Mouse (Mus musculus) forebrain, embryonic 15.5 days (tissue): ENCODE measurements at regions not wholly inside any gene's neighbourhood (a gene's known extent, or its start where the extent isn't known, plus 50 kb on each side); places are given as distances from the start of the nearest gene placed in this dataset.

Source experiments
- ATAC-seq: fragments of 200-750 bp; cut with Nextera tagmentation; replicated peaks from 2 replicates; pipeline ENCODE4 v1.8.0; 2017; ENCODE audit warnings: mild to moderate bottlenecking, moderate TSS enrichment, moderate library complexity
- H3K27ac ChIP-seq: fragments of 300-500 bp; sonication (generic); replicated peaks from 2 replicates; pipeline ENCODE4 v1.5.1; 2015; ENCODE audit warnings: mild to moderate bottlenecking, inconsistent platforms
- H3K27me3 ChIP-seq: fragments of 300-500 bp; sonication (generic); 2 replicates; pipeline ENCODE4 v1.6.1; 2015; ENCODE audit warnings: inconsistent platforms
- H3K36me3 ChIP-seq: fragments of 300-500 bp; sonication (generic); 2 replicates; pipeline ENCODE4 v1.6.1; 2015; ENCODE audit warnings: mild to moderate bottlenecking, inconsistent platforms
- H3K4me1 ChIP-seq: fragments of 300-500 bp; sonication (generic); 2 replicates; pipeline ENCODE4 v1.6.1; 2015; ENCODE audit warnings: inconsistent platforms
- H3K4me2 ChIP-seq: fragments of 300-500 bp; sonication (generic); replicated peaks from 2 replicates; pipeline ENCODE4 v1.6.1; 2015; ENCODE audit warnings: mild to moderate bottlenecking, inconsistent platforms
- H3K4me3 ChIP-seq: fragments of 300-500 bp; sonication (generic); 2 replicates; pipeline ENCODE4 v1.5.1; 2015; ENCODE audit warnings: mild to moderate bottlenecking, inconsistent platforms
- H3K9ac ChIP-seq: fragments of 300-500 bp; sonication (generic); replicated peaks from 2 replicates; pipeline ENCODE4 v1.6.1; 2015; ENCODE audit warnings: mild to moderate bottlenecking, inconsistent platforms
- H3K9me3 ChIP-seq: fragments of 300-500 bp; sonication (generic); 2 replicates; pipeline ENCODE4 v1.6.1; 2016; ENCODE audit warnings: inconsistent platforms
- WGBS: fragments of 180-500 bp; shearing (Covaris S2); methylation state at CpG from one replicate; pipeline ENCODE4 v1.1.7; 2015; ENCODE audit warnings: mixed read lengths; 5-methylcytosine and 5-hydroxymethylcytosine counted together

- no peak overlapping the region for H3K27ac ChIP-seq
- 68% methylated on average over 1 of the region's 1 CpGs for WGBS
- no peaks in the 10 kb centered on the region for H3K36me3 ChIP-seq
- no peak overlapping the region for H3K9ac ChIP-seq
- H3K9me3 ChIP-seq, result no peaks in the 10 kb centered on the region
- no peaks in the 10 kb centered on the region for H3K27me3 ChIP-seq
- ATAC-seq, result no peak
- no peaks in the 10 kb centered on the region for H3K4me1 ChIP-seq
- no peak overlapping the region for H3K4me3 ChIP-seq
- H3K4me2 ChIP-seq, result no peak overlapping the region
These were observed 642.5 kb upstream of the Adamts5 start for GRCm38 (mm10) chr16:86544121-86544520.

GRCm38 (mm10) chr16:86536479-86536878, 634.9 kb upstream of the Adamts5 start:
- no peaks in the 10 kb centered on the region for H3K27me3 ChIP-seq
- H3K4me2 ChIP-seq, result no peak overlapping the region
- no peaks in the 10 kb centered on the region for H3K36me3 ChIP-seq
- H3K4me3 ChIP-seq, result no peak overlapping the region
- H3K27ac ChIP-seq, result no peak overlapping the region
- ATAC-seq, result no peak
- no peaks in the 10 kb centered on the region for H3K4me1 ChIP-seq
- no peaks in the 10 kb centered on the region for H3K9me3 ChIP-seq
- WGBS, result 83% methylated on average over 5 of the region's 5 CpGs
- H3K9ac ChIP-seq, result no peak overlapping the region

DNA sequence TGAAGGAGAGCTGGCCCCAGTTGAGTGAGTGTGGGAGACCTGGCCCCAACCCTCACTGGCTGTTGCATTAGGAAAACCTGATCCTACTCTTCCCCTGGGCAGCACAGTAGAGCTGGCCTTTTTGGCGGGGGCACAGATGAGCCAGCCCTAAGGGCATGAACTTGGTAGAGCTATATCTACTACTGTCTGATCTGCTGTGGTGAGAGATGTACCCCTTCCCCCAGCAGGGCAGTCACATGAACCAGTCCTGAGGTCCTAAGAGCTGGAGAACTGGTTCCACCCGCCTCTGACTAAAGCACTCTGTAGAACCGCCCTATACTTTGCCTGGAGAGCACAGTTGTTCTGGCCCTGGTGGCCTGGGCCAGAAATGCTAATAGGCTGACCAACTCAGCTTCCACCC, 622.5 kb upstream of the Adamts5 start:
- H3K4me2 ChIP-seq, result no peak overlapping the region
- no peaks in the 10 kb centered on the region for H3K4me1 ChIP-seq
- H3K9me3 ChIP-seq, result no peaks in the 10 kb centered on the region
- no peak for ATAC-seq
- H3K4me3 ChIP-seq, result no peak overlapping the region
- H3K36me3 ChIP-seq, result no peaks in the 10 kb centered on the region
- no peak overlapping the region for H3K27ac ChIP-seq
- no peak overlapping the region for H3K9ac ChIP-seq
- WGBS, result 85% methylated on average over 3 of the region's 3 CpGs
- H3K27me3 ChIP-seq, result no peaks in the 10 kb centered on the region

- ATAC-seq, result no peak
These were observed 615.3 kb upstream of the Adamts5 start for GRCm38 (mm10) chr16:86516935-86517334.

GRCm38 (mm10) chr16:86516144-86516543, 614.5 kb upstream of the Adamts5 start:
- Histone ChIP-seq H3K36me3 (no peaks in the 10 kb centered on the region), H3K9ac (no peak overlapping the region), H3K27me3 (no peaks in the 10 kb centered on the region), H3K4me2 (no peak overlapping the region), H3K27ac (no peak overlapping the region), H3K4me1 (no peaks in the 10 kb centered on the region), H3K9me3 (no peaks in the 10 kb centered on the region), H3K4me3 (no peak overlapping the region)
- 25% methylated on average over 3 of the region's 3 CpGs for WGBS
- ATAC-seq, result peak; percentile 74

More at GRCm38 (mm10) chr16:86516935-86517334, 615.3 kb upstream of the Adamts5 start:
- Histone ChIP-seq H3K4me1 (no peaks in the 10 kb centered on the region), H3K27me3 (no peaks in the 10 kb centered on the region), H3K27ac (no peak overlapping the region), H3K4me3 (no peak overlapping the region), H3K9ac (no peak overlapping the region), H3K36me3 (no peaks in the 10 kb centered on the region), H3K9me3 (no peaks in the 10 kb centered on the region), H3K4me2 (no peak overlapping the region)
- WGBS, result 38% methylated on average over 1 of the region's 1 CpGs

DNA sequence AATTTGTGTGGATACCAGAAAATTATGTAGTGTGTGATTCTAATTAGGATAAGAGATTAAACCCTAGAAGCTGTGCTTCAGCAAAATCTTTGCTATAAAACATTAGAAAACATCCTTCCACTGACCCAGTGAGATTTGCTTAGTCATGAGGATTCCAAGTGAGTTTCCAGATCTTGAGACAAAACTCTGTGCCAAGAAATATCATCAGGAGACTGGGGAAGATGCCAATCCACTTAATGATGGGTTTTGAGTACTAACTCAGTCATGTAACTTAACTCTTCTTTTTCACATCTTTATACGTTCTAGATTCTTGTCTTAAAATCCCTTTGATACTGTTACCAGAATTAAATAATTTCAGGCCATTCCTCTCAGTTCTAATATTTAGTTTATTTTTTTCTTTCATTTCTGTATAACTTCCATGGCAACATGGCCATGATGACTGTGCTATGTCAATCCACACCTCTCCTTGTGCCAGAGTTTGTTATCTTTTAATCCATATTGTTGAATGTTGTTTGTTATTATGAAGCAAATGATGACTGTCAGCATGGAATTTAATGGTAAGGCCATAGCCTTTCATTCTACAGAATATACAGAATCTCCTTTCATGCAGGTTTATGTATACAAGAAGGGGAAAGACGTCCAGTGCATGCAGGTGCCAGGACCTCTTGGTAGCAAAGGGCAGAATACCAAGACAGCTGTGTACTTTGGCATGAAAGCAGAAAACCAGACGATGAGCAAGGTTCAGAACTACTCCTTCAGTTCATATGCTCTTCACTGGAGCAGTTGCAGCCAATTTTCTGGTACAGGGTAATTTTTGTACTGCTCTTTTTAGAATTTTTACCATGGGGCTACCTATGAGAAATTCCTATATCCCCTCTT, 599.7 kb upstream of the Adamts5 start:
- H3K4me3 ChIP-seq, result no peak overlapping the region
- ATAC-seq, result no peak
- 77% methylated on average over 3 of the region's 3 CpGs for WGBS
- no peaks in the 10 kb centered on the region for H3K9me3 ChIP-seq
- H3K27ac ChIP-seq, result no peak overlapping the region
- H3K36me3 ChIP-seq, result no peaks in the 10 kb centered on the region
- no peak overlapping the region for H3K4me2 ChIP-seq
- H3K4me1 ChIP-seq, result no peaks in the 10 kb centered on the region
- no peak overlapping the region for H3K9ac ChIP-seq
- no peaks in the 10 kb centered on the region for H3K27me3 ChIP-seq

GRCm38 (mm10) chr16:86475145-86475544, 573.5 kb upstream of the Adamts5 start:
- Histone ChIP-seq H3K4me2 (no peak overlapping the region), H3K4me3 (no peak overlapping the region), H3K4me1 (no peaks in the 10 kb centered on the region), H3K27me3 (no peaks in the 10 kb centered on the region), H3K27ac (no peak overlapping the region), H3K9ac (no peak overlapping the region), H3K9me3 (no peaks in the 10 kb centered on the region), H3K36me3 (no peaks in the 10 kb centered on the region)
- no peak for ATAC-seq
- 50% methylated on average over 1 of the region's 1 CpGs for WGBS

DNA sequence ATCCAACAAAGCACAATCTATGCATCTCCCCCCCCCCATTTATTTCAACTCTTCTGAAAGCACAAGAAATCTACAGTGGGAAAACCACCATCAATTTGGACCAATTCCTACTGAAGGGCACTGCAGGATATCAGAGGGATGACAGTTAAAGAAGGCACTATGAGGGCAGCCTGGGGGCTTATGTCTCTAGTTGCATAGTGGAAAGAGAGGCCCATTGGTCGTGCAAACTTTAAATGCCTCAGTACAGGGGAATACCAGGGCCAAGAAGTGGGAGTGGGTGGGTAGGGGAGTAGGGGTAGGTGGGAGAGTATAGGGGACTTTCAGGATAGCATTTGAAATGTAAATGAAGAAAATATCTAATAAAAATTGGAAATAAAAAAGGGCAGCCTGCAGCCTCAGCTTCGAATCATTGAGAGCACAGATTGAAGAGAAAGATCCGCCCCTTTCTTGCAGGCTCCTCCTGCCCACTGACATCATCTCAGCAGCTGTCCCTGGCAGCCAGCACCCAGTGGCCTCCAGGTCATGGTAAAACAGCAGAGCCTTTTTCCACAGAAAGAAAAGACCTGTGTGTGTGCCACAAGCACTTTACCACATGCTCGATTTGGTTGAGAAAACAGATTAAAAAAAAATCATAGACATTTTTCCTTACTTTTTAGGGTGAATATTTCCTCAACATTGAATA, 571.6 kb upstream of the Adamts5 start:
- no peak overlapping the region for H3K9ac ChIP-seq
- H3K9me3 ChIP-seq, result no peaks in the 10 kb centered on the region
- WGBS, result 60% methylated on average over 4 of the region's 4 CpGs
- no peak overlapping the region for H3K27ac ChIP-seq
- no peaks in the 10 kb centered on the region for H3K4me1 ChIP-seq
- H3K36me3 ChIP-seq, result no peaks in the 10 kb centered on the region
- H3K4me2 ChIP-seq, result no peak overlapping the region
- peak; percentile 67 for ATAC-seq
- H3K4me3 ChIP-seq, result no peak overlapping the region
- H3K27me3 ChIP-seq, result no peaks in the 10 kb centered on the region

GRCm38 (mm10) chr16:86461073-86461472, 559.4 kb upstream of the Adamts5 start:
- H3K36me3 ChIP-seq, result no peaks in the 10 kb centered on the region
- no peak for ATAC-seq
- H3K9ac ChIP-seq, result no peak overlapping the region
- H3K4me2 ChIP-seq, result no peak overlapping the region
- H3K27ac ChIP-seq, result no peak overlapping the region
- H3K9me3 ChIP-seq, result no peaks in the 10 kb centered on the region
- 74% methylated on average over 9 of the region's 9 CpGs for WGBS
- H3K4me3 ChIP-seq, result no peak overlapping the region
- no peaks in the 10 kb centered on the region for H3K27me3 ChIP-seq
- H3K4me1 ChIP-seq, result no peaks in the 10 kb centered on the region

- Histone ChIP-seq H3K27ac (no peak overlapping the region), H3K9me3 (no peaks in the 10 kb centered on the region), H3K4me2 (no peak overlapping the region), H3K36me3 (no peaks in the 10 kb centered on the region), H3K4me1 (no peaks in the 10 kb centered on the region), H3K9ac (no peak overlapping the region), H3K4me3 (no peak overlapping the region), H3K27me3 (no peaks in the 10 kb centered on the region)
- no peak for ATAC-seq
- WGBS, result 69% methylated on average over 3 of the region's 3 CpGs
These were observed 555.0 kb upstream of the Adamts5 start for GRCm38 (mm10) chr16:86456649-86457048.

- ATAC-seq, result no peak
These were observed 553.2 kb upstream of the Adamts5 start for GRCm38 (mm10) chr16:86454810-86455209.

DNA sequence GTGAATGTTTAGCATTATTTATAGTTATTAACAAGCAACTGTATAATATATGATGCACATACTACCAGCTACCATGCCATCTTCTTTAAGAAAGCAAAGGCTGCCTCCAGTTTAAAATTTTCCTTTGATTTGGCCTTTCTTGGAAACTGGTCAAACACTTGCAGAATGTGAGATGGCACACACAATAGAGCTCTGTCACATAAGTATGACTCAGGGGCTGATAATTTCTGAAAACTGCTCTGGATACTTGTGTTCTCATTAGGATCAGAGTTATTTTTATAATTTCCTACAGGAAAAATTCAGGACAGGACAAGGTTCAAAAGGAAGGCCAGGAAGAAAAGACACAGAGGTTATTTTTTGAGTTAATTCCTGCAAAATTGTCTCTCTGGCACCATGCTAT, 552.4 kb upstream of the Adamts5 start:
- Histone ChIP-seq H3K27me3 (no peaks in the 10 kb centered on the region), H3K4me2 (no peak overlapping the region), H3K27ac (no peak overlapping the region), H3K4me1 (no peaks in the 10 kb centered on the region), H3K36me3 (no peaks in the 10 kb centered on the region), H3K9me3 (no peaks in the 10 kb centered on the region), H3K9ac (no peak overlapping the region), H3K4me3 (no peak overlapping the region)
- no peak for ATAC-seq

More at GRCm38 (mm10) chr16:86454810-86455209, 553.2 kb upstream of the Adamts5 start:
- Histone ChIP-seq H3K36me3 (no peaks in the 10 kb centered on the region), H3K27me3 (no peaks in the 10 kb centered on the region), H3K4me3 (no peak overlapping the region), H3K4me1 (no peaks in the 10 kb centered on the region), H3K9ac (no peak overlapping the region), H3K27ac (no peak overlapping the region), H3K9me3 (no peaks in the 10 kb centered on the region), H3K4me2 (no peak overlapping the region)
- WGBS, result 65% methylated on average over 3 of the region's 3 CpGs
